Mouse (Mus musculus) MEL (cell line): ENCODE results near the gene Pip4k2b.

ENCODE experiments used
- CTCF ChIP-seq, 3 experiments: IDR thresholded peaks in 2 of 3; conservative IDR thresholded peaks in 1 of 3; 2 replicates each; pipeline ENCODE4 v1.5.1; 2011 to 2012; ENCODE audit warnings: low read length in 3 of 3, low read depth in 2 of 3, mild to moderate bottlenecking in 2 of 3, improper control_type of control experiment in 1 of 3, inconsistent platforms in 1 of 3, mixed read lengths in 1 of 3, moderate library complexity in 1 of 3; ENCODE audit not compliant: control insufficient read depth in 1 of 3, insufficient read depth in 1 of 3, poor library complexity in 1 of 3, severe bottlenecking in 1 of 3
- GATA1 ChIP-seq: IDR thresholded peaks from 2 replicates; pipeline ENCODE4 v1.6.1; 2011; ENCODE audit warnings: low read depth, low read length, improper control_type of control experiment
- MAX ChIP-seq: IDR thresholded peaks from 2 replicates; pipeline ENCODE4 v1.6.1; 2011; ENCODE audit warnings: low read length, improper control_type of control experiment
- MXI1 ChIP-seq: IDR thresholded peaks from 2 replicates; pipeline ENCODE4 v1.6.1; 2011; ENCODE audit warnings: mild to moderate bottlenecking, low read depth, low read length, improper control_type of control experiment
- USF1 ChIP-seq: IDR thresholded peaks from 2 replicates; pipeline ENCODE4 v1.6.1; 2014; ENCODE audit warnings: low read depth, mild to moderate bottlenecking, inconsistent platforms, low read length, improper control_type of control experiment, moderate library complexity
- ZNF384 ChIP-seq: IDR thresholded peaks from 2 replicates; pipeline ENCODE4 v1.6.1; 2012; ENCODE audit warnings: low read depth, mild to moderate bottlenecking, inconsistent platforms, low read length, improper control_type of control experiment

DNA sequence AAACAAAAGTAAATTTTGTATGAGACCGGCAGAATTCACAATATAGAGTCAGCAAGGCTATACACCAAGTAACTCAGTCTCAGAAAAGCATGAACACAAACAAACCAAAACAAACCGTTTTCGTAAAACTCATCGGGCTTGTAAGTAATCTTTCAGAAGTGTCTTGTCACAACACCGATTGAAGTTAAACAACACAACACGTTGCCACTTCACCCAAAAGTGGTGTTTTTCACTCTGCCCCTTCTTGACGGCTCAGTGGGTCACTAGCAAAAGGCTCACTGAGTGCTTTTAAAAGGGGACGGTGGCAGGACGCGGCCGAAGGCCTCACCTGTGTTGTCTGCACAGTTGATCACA is 37.0 kb upstream of the Pip4k2b start:
- TF ChIP-seq USF1, result no peak
- no peak for TF ChIP-seq ZNF384
- TF ChIP-seq CTCF (IDR thresholded peaks at IDR 0.05 in 2 of 3, conservative IDR thresholded peaks at IDR 0.05 in 1 of 3; ENCODE audit: control insufficient read depth in 1 of 3, insufficient read depth in 1 of 3, low read depth in 2 of 3, low read length in 3 of 3, poor library complexity in 1 of 3, severe bottlenecking in 1 of 3), result no peak
- no peak for TF ChIP-seq MAX
- TF ChIP-seq GATA1, result no peak
- no peak for TF ChIP-seq MXI1
